Mouse (Mus musculus): ENCODE measurements around the gene Olfr548-ps1. TPM values are rescaled to one million over a fixed set of nuclear protein-coding genes. Genes with fewer than 3 reads are reported as not detected.

The Olfr548-ps1 gene
- not detected for polyA plus RNA-seq (2014; fragmentation: Illumina TruSeq; extraction: RNeasy Lipid Tissue Mini Kit (QIAGEN cat#74804); ENCODE audit: low read depth, low replicate concordance)

GRCm38 (mm10) chr7:102540596-102540995, at the start of gene Olfr548-ps1:
Gene Olfr548-ps1, plus strand, starts transcription at chr7:102540896.

GRCm38 (mm10) chr7:102499473-102499872, 41.2 kb upstream of the Olfr548-ps1 start, which contains the start of gene Olfr545:
Gene Olfr545, minus strand, starts transcription at chr7:102499573.

GRCm38 (mm10) chr7:102534449-102534848, 6.2 kb upstream of the Olfr548-ps1 start, which contains the start of gene Olfr547:
Gene Olfr547, plus strand, starts transcription at chr7:102534749.

GRCm38 (mm10) chr7:102549570-102549969, 8.9 kb downstream of the Olfr548-ps1 start, which contains the start of gene Olfr549:
Gene Olfr549, plus strand, starts transcription at chr7:102549870.

GRCm38 (mm10) chr7:102564999-102565997, 24.6 kb downstream of the Olfr548-ps1 start, which contains the start of gene Trim21:
Gene Trim21, minus strand, starts transcription at chr7:102565486.

GRCm38 (mm10) chr7:102571142-102571541, 30.4 kb downstream of the Olfr548-ps1 start, which contains the start of gene Olfr550:
Gene Olfr550, plus strand, starts transcription at chr7:102571442.

GRCm38 (mm10) chr7:102591786-102592185, 51.1 kb downstream of the Olfr548-ps1 start, which contains the start of gene Olfr551:
Gene Olfr551, minus strand, starts transcription at chr7:102591886.

Other genes starting within 250 kb of the Olfr548-ps1 start
- gene Rrm1, start 99.2 kb upstream of the Olfr548-ps1 start, polyA plus RNA-seq (2014; fragmentation: Illumina TruSeq; extraction: RNeasy Lipid Tissue Mini Kit (QIAGEN cat#74804); ENCODE audit: low read depth, low replicate concordance): 83.8 TPM
- not detected for gene Olfr543, start 59.2 kb upstream of the Olfr548-ps1 start, polyA plus RNA-seq (2014; fragmentation: Illumina TruSeq; extraction: RNeasy Lipid Tissue Mini Kit (QIAGEN cat#74804); ENCODE audit: low read depth, low replicate concordance)
- not detected for gene Olfr544, start 52.6 kb upstream of the Olfr548-ps1 start, polyA plus RNA-seq (2014; fragmentation: Illumina TruSeq; extraction: RNeasy Lipid Tissue Mini Kit (QIAGEN cat#74804); ENCODE audit: low read depth, low replicate concordance)
- gene Olfr545, start 41.3 kb upstream of the Olfr548-ps1 start, polyA plus RNA-seq (2014; fragmentation: Illumina TruSeq; extraction: RNeasy Lipid Tissue Mini Kit (QIAGEN cat#74804); ENCODE audit: low read depth, low replicate concordance): not detected
- gene Olfr547, start 6.1 kb upstream of the Olfr548-ps1 start, polyA plus RNA-seq (2014; fragmentation: Illumina TruSeq; extraction: RNeasy Lipid Tissue Mini Kit (QIAGEN cat#74804); ENCODE audit: low read depth, low replicate concordance): not detected
- gene Olfr549, start 9.0 kb downstream of the Olfr548-ps1 start, polyA plus RNA-seq (2014; fragmentation: Illumina TruSeq; extraction: RNeasy Lipid Tissue Mini Kit (QIAGEN cat#74804); ENCODE audit: low read depth, low replicate concordance): not detected
- gene Trim21, start 24.6 kb downstream of the Olfr548-ps1 start, polyA plus RNA-seq (2014; fragmentation: Illumina TruSeq; extraction: RNeasy Lipid Tissue Mini Kit (QIAGEN cat#74804); ENCODE audit: low read depth, low replicate concordance): 1.1 TPM
- gene Olfr550, start 30.5 kb downstream of the Olfr548-ps1 start, polyA plus RNA-seq (2014; fragmentation: Illumina TruSeq; extraction: RNeasy Lipid Tissue Mini Kit (QIAGEN cat#74804); ENCODE audit: low read depth, low replicate concordance): not detected
- not detected for gene Olfr551, start 51.0 kb downstream of the Olfr548-ps1 start, polyA plus RNA-seq (2014; fragmentation: Illumina TruSeq; extraction: RNeasy Lipid Tissue Mini Kit (QIAGEN cat#74804); ENCODE audit: low read depth, low replicate concordance)
- gene Olfr552, start 56.9 kb downstream of the Olfr548-ps1 start, polyA plus RNA-seq (2014; fragmentation: Illumina TruSeq; extraction: RNeasy Lipid Tissue Mini Kit (QIAGEN cat#74804); ENCODE audit: low read depth, low replicate concordance): not detected
- gene Olfr553, start 77.3 kb downstream of the Olfr548-ps1 start, polyA plus RNA-seq (2014; fragmentation: Illumina TruSeq; extraction: RNeasy Lipid Tissue Mini Kit (QIAGEN cat#74804); ENCODE audit: low read depth, low replicate concordance): not detected
- not detected for gene Olfr554, start 97.5 kb downstream of the Olfr548-ps1 start, polyA plus RNA-seq (2014; fragmentation: Illumina TruSeq; extraction: RNeasy Lipid Tissue Mini Kit (QIAGEN cat#74804); ENCODE audit: low read depth, low replicate concordance)
- gene Olfr555, start 117.9 kb downstream of the Olfr548-ps1 start, polyA plus RNA-seq (2014; fragmentation: Illumina TruSeq; extraction: RNeasy Lipid Tissue Mini Kit (QIAGEN cat#74804); ENCODE audit: low read depth, low replicate concordance): not detected
- not detected for gene Olfr556, start 124.0 kb downstream of the Olfr548-ps1 start, polyA plus RNA-seq (2014; fragmentation: Illumina TruSeq; extraction: RNeasy Lipid Tissue Mini Kit (QIAGEN cat#74804); ENCODE audit: low read depth, low replicate concordance)
- gene Trim68, start 146.4 kb downstream of the Olfr548-ps1 start, polyA plus RNA-seq (2014; fragmentation: Illumina TruSeq; extraction: RNeasy Lipid Tissue Mini Kit (QIAGEN cat#74804); ENCODE audit: low read depth, low replicate concordance): 5.6 TPM
- gene Olfr557, start 155.0 kb downstream of the Olfr548-ps1 start, polyA plus RNA-seq (2014; fragmentation: Illumina TruSeq; extraction: RNeasy Lipid Tissue Mini Kit (QIAGEN cat#74804); ENCODE audit: low read depth, low replicate concordance): not detected
- gene Olfr558, start 161.3 kb downstream of the Olfr548-ps1 start, polyA plus RNA-seq (2014; fragmentation: Illumina TruSeq; extraction: RNeasy Lipid Tissue Mini Kit (QIAGEN cat#74804); ENCODE audit: low read depth, low replicate concordance): 0.48 TPM
- gene Olfr33, start 178.2 kb downstream of the Olfr548-ps1 start, polyA plus RNA-seq (2014; fragmentation: Illumina TruSeq; extraction: RNeasy Lipid Tissue Mini Kit (QIAGEN cat#74804); ENCODE audit: low read depth, low replicate concordance): 0.08 TPM
- gene Olfr559, start 186.6 kb downstream of the Olfr548-ps1 start, polyA plus RNA-seq (2014; fragmentation: Illumina TruSeq; extraction: RNeasy Lipid Tissue Mini Kit (QIAGEN cat#74804); ENCODE audit: low read depth, low replicate concordance): not detected
- gene Olfr560, start 218.5 kb downstream of the Olfr548-ps1 start, polyA plus RNA-seq (2014; fragmentation: Illumina TruSeq; extraction: RNeasy Lipid Tissue Mini Kit (QIAGEN cat#74804); ENCODE audit: low read depth, low replicate concordance): not detected
- 0.34 TPM for gene Olfr78, start 218.6 kb downstream of the Olfr548-ps1 start, polyA plus RNA-seq (2014; fragmentation: Illumina TruSeq; extraction: RNeasy Lipid Tissue Mini Kit (QIAGEN cat#74804); ENCODE audit: low read depth, low replicate concordance)
- gene Olfr561, start 230.3 kb downstream of the Olfr548-ps1 start, polyA plus RNA-seq (2014; fragmentation: Illumina TruSeq; extraction: RNeasy Lipid Tissue Mini Kit (QIAGEN cat#74804); ENCODE audit: low read depth, low replicate concordance): not detected

Measured in testis, adult 10 weeks (tissue).